In genomic region chr17:85034068-85034467, GRCm38 (mm10) we compare ENCODE assay signal across 9 mouse cellular contexts. TPM values are rescaled to one million over a fixed set of nuclear protein-coding genes. Genes with fewer than 3 reads are reported as not detected.
DNase-seq lines count a peak whose midpoint lies in the region; ATAC-seq lines count a peak whose summit lies in the region.
"Had no signal": no experiment of that assay in that cellular context is flagged by ENCODE, and none has a peak within 500 bp of the region (broad histone marks: within the 10 kb centered on the region; RNA-seq: fewer than 3 reads in every experiment).

No protein-coding gene starts in this region.

- H3K4me1 ChIP-seq in heart, embryonic 16.5 days (ENCODE audit: control insufficient read depth, insufficient read depth, low read length): no peaks in the 10 kb centered on the region
- no peaks in the 10 kb centered on the region for H3K4me1 ChIP-seq in midbrain, embryonic 13.5 days (replicated peaks)
- H3K4me1 ChIP-seq: hindbrain, embryonic 10.5 days had no signal

- H3K27ac ChIP-seq in heart, embryonic 16.5 days (ENCODE audit: low read length): no peak overlapping the region
- H3K27ac ChIP-seq in midbrain, embryonic 13.5 days: no peak overlapping the region
- H3K27ac ChIP-seq: hindbrain, embryonic 10.5 days had no signal

- no peaks in the 10 kb centered on the region for H3K9me3 ChIP-seq in heart, embryonic 16.5 days (replicated peaks; ENCODE audit: control insufficient read depth, low read length)
- no peaks in the 10 kb centered on the region for H3K9me3 ChIP-seq in midbrain, embryonic 13.5 days
- H3K9me3 ChIP-seq: hindbrain, embryonic 10.5 days had no signal

- DNase-seq in heart, adult 8-10 months (ENCODE audit: low spot score): no peak
- peak; percentile 68 for DNase-seq in Muller cell, postnatal 12 days (ENCODE audit: inconsistent ontology term)
- DNase-seq in adrenal gland, postnatal 10 days: peak; percentile 32
- DNase-seq in c-Kit-positive CD71-positive TER-119-positive erythroid progenitor cells, embryonic 14.5 days (ENCODE audit: low spot score): no peak
- DNase-seq in T-cell, adult 2 months (ENCODE audit: low spot score): no peak

- H3K27me3 ChIP-seq in heart, embryonic 16.5 days (ENCODE audit: control insufficient read depth, insufficient read depth, low read length): no peaks in the 10 kb centered on the region
- H3K27me3 ChIP-seq in midbrain, embryonic 13.5 days: no peaks in the 10 kb centered on the region

- WGBS in heart, embryonic 16.5 days: 47% methylated on average over 11 of the region's 11 CpGs
- WGBS in midbrain, embryonic 13.5 days: 68% methylated on average over 11 of the region's 11 CpGs

- no peak for ATAC-seq in heart, embryonic 16.5 days (replicated peaks; ENCODE audit: extremely low read depth, insufficient read depth, low FRiP score)
- peak; percentile 62; the same call in 1 of the 2 replicates for ATAC-seq in midbrain, embryonic 13.5 days

- no peaks in the 10 kb centered on the region for H3K36me3 ChIP-seq in heart, embryonic 16.5 days (ENCODE audit: control insufficient read depth, insufficient read depth)
- H3K36me3 ChIP-seq in midbrain, embryonic 13.5 days: no peaks in the 10 kb centered on the region
- H3K36me3 ChIP-seq: hindbrain, embryonic 10.5 days had no signal

- no peak overlapping the region for H3K4me3 ChIP-seq in heart, embryonic 16.5 days (ENCODE audit: low read length)
- no peak overlapping the region for H3K4me3 ChIP-seq in midbrain, embryonic 13.5 days (replicated peaks)
- H3K4me3 ChIP-seq: hindbrain, embryonic 10.5 days had no signal

- no peak overlapping the region for H3K9ac ChIP-seq in heart, embryonic 16.5 days (ENCODE audit: low read length)
- no peak overlapping the region for H3K9ac ChIP-seq in midbrain, embryonic 13.5 days (replicated peaks)

- H3K4me2 ChIP-seq in heart, embryonic 16.5 days (ENCODE audit: low read depth, low read length): peak overlapping the region; percentile 30; the same call in 1 of the 2 replicates
- no peak overlapping the region for H3K4me2 ChIP-seq in midbrain, embryonic 13.5 days (replicated peaks)

RNA-seq across cellular contexts. Expression of gene Slc3a1, which starts 5.9 kb away (rescaled TPM):
- polyA plus RNA-seq in heart, embryonic 16.5 days (2015; fragmentation: Nextera tagmentation; extraction: Ambion mirVana): 0.22 and 0.26 TPM in 2 replicates
- under 1 TPM in 3 of 4 experiments, not detected in 1; 0.12 to 0.31 (median 0.14) TPM for total RNA-seq in heart, adult 8-10 months (2022)
- under 1 TPM; 0.36 to 0.63 TPM for total RNA-seq in adrenal gland, postnatal 10 days (2021)
- polyA plus RNA-seq in midbrain, embryonic 13.5 days (2015; fragmentation: Nextera tagmentation; extraction: Ambion mirVana): 0.66 TPM in 1 of 2 replicates, not detected in the other
- polyA plus RNA-seq: lung, embryonic 16.5 days had no signal

RNA-seq across cellular contexts. Expression of gene Prepl, which starts 56.0 kb away (rescaled TPM):
- 26.4 and 32.8 TPM in 2 replicates for polyA plus RNA-seq in heart, embryonic 16.5 days (2015; fragmentation: Nextera tagmentation; extraction: Ambion mirVana)
- total RNA-seq in heart, adult 8-10 months (2022): 100 to 1,000 TPM; 103 to 130 (median 122) TPM
- 10 to 100 TPM; 30.9 to 43.6 TPM for total RNA-seq in adrenal gland, postnatal 10 days (2021)
- polyA plus RNA-seq in midbrain, embryonic 13.5 days (2015; fragmentation: Nextera tagmentation; extraction: Ambion mirVana): 73.8 and 76.9 TPM in 2 replicates

RNA-seq across cellular contexts. Expression of gene Camkmt, which starts 56.3 kb away (rescaled TPM):
- polyA plus RNA-seq in heart, embryonic 16.5 days (2015; fragmentation: Nextera tagmentation; extraction: Ambion mirVana): 5.7 and 6.7 TPM in 2 replicates
- 1 to 10 TPM; 2.8 to 4.1 (median 3.2) TPM for total RNA-seq in heart, adult 8-10 months (2022)
- 1 to 10 TPM; 5.7 to 6.8 TPM for total RNA-seq in adrenal gland, postnatal 10 days (2021)
- 18.6 and 19.0 TPM in 2 replicates for polyA plus RNA-seq in midbrain, embryonic 13.5 days (2015; fragmentation: Nextera tagmentation; extraction: Ambion mirVana)

Comparison
In these comparisons a context has a peak if more than half of its experiments do, and no peak if none do; other contexts are left out.
1. DNase-seq: peak in Muller cell, postnatal 12 days (single experiment) and adrenal gland, postnatal 10 days (single experiment); none in heart, adult 8-10 months (single experiment), c-Kit-positive CD71-positive TER-119-positive erythroid progenitor cells, embryonic 14.5 days (single experiment) and T-cell, adult 2 months (single experiment).